Mouse (Mus musculus) G1E (cell line): ENCODE data around the gene Evc.

Experiments used
- CTCF ChIP-seq: IDR thresholded peaks from 2 replicates; pipeline ENCODE4 v1.5.1; 2012; ENCODE audit warnings: low read depth, low read length, inconsistent platforms, mixed read lengths
- GATA1 ChIP-seq: IDR thresholded peaks from 2 replicates; pipeline ENCODE4 v1.6.1; 2012; ENCODE audit warnings: borderline replicate concordance, low read length, inconsistent platforms, mixed read lengths

- TF ChIP-seq GATA1: no peak
- TF ChIP-seq CTCF: no peak
Observed at GRCm38 (mm10) chr5:37335061-37335460, 1.6 kb downstream of the Evc start.
